Mouse (Mus musculus) adrenal gland, adult 8-10 months (tissue): ENCODE results near the gene Olfr1116. TPM values are rescaled to one million over a fixed set of nuclear protein-coding genes. Genes with fewer than 3 reads are reported as not detected.
"Not testable (repeated sequence)": the region's sequence is repeated elsewhere in the genome, so short reads cannot be mapped to it uniquely, and the experiment has no call there.

ENCODE experiments used
- DNase-seq: peaks from one replicate; pipeline ENCODE4 v3.0.0; 2022
- microRNA-seq, 2 experiments: library from miRNA; unstranded; fragments of <30 nt; microRNA quantifications; one replicate each; pipeline ENCODE4 v1.2.0; 2022
- total RNA-seq, 4 experiments: library from RNA; stranded (reverse); gene quantifications; 2 replicates each; pipeline ENCODE4 v1.2.4; 2022

The Olfr1116 gene
- not detected for total RNA-seq

GRCm38 (mm10) chr2:87267234-87267633 is at the start of gene Olfr1116:
Olfr1116 (plus strand) TSS chr2:87267534.
- DNase-seq = no peak

DNA sequence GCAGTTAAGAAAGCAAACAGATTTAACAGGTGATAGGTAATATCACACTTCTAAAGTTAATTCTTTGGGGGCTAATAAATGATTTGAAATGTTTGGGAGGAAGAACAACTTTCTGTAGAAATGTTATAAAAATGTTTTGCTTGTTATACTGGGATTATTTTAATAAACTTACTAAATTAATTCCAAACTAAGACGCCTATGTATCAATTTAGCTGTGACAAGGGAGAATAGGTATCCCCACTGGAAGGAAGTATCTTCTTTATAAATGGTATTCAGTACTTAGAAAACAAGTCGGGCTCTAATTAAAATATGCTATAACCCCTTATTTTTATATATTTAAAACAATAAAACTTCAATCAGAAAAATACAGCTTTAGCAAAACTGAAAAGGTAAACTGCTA is 19.6 kb upstream of the Olfr1116 start, which contains the start of gene Olfr1115:
Gene Olfr1115, plus strand, starts transcription at position 301 of the 400 bp plus-strand sequence.
- no peak for DNase-seq

GRCm38 (mm10) chr2:87293977-87294376 is 26.6 kb downstream of the Olfr1116 start:
- DNase-seq = not testable (repeated sequence)

GRCm38 (mm10) chr2:87307281-87307680 is 39.9 kb downstream of the Olfr1116 start, which contains the start of gene Olfr1118:
Olfr1118 (plus strand) TSS chr2:87307581.
- DNase-seq = no peak

Small RNA genes within 50 kb of the gene (microRNA-seq; reads per million reads assigned to microRNA genes)
- gene Gm27438 = 0 reads per million in 2 experiments

Other genes with a start within 250 kb of the Olfr1116 start
- not detected for gene Olfr1104, start 240.5 kb upstream of the Olfr1116 start, total RNA-seq
- gene Olfr1105, start 231.0 kb upstream of the Olfr1116 start, total RNA-seq = not detected
- not detected for gene Olfr1106, start 215.3 kb upstream of the Olfr1116 start, total RNA-seq
- gene Olfr1107, start 191.7 kb upstream of the Olfr1116 start, total RNA-seq = not detected
- gene Olfr1109, start 171.5 kb upstream of the Olfr1116 start, total RNA-seq = not detected
- gene Olfr259, start 153.0 kb upstream of the Olfr1116 start, total RNA-seq = not detected
- gene Olfr1110, start 127.2 kb upstream of the Olfr1116 start, total RNA-seq = not detected
- not detected for gene Olfr1111, start 114.9 kb upstream of the Olfr1116 start, total RNA-seq
- not detected for gene Olfr1112, start 79.7 kb upstream of the Olfr1116 start, total RNA-seq
- not detected for gene Olfr1113, start 58.6 kb upstream of the Olfr1116 start, total RNA-seq
- not detected for gene Olfr1115, start 19.5 kb upstream of the Olfr1116 start, total RNA-seq
- not detected for gene Olfr1118, start 40.0 kb downstream of the Olfr1116 start, total RNA-seq
- not detected for gene Olfr1120, start 87.3 kb downstream of the Olfr1116 start, total RNA-seq
- gene Olfr1121, start 102.4 kb downstream of the Olfr1116 start, total RNA-seq = not detected
- under 1 TPM in 1 of 4 experiments, not detected in 3; 0.12 TPM for gene Olfr1122, start 118.3 kb downstream of the Olfr1116 start, total RNA-seq
- gene Olfr1123, start 149.1 kb downstream of the Olfr1116 start, total RNA-seq = not detected
- gene Olfr1124, start 162.7 kb downstream of the Olfr1116 start, total RNA-seq = not detected
- gene Olfr1126, start 186.4 kb downstream of the Olfr1116 start, total RNA-seq = not detected
- gene Pramel7, start 229.6 kb downstream of the Olfr1116 start, total RNA-seq = not detected
- gene Pramel6, start 239.0 kb downstream of the Olfr1116 start, total RNA-seq = not detected